Mouse (Mus musculus) frontal cortex, postnatal 10 days (tissue): ENCODE data around the gene Gm10775.
A peak's percentile ranks its signal among the peaks of the same experiment; 100 is the strongest.

Experiments used
- DNase-seq, 2 experiments: peaks; one replicate each; pipeline ENCODE4 v3.0.0; 2022; ENCODE audit warnings: low spot score in 2 of 2, mixed read lengths in 1 of 2

Gene Gm10775

DNA sequence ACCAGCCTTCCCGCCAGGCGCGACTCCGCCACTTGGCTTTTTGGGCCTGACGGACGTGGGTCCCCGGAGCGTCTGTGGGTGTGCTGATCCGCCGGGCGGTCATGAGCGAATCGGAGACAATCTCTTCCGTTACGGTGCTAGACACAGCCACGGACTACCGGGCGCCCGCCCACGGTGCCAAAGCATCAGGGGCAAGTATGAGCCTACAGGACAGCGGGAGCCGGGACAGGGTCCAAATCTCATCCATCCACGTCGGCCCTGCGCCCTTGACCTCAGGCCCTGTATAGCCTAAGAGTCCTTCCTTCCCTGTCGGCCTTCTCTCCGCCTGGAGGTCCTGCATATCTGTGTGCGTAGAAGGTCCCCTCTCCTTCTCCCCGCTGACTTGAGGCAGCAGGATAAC is at the start of gene Gm10775:
Gm10775 (plus strand) TSS at position 301 of the 400 bp plus-strand sequence.
- DNase-seq, result peak in 1 of 2 experiments; percentile 28

DNA sequence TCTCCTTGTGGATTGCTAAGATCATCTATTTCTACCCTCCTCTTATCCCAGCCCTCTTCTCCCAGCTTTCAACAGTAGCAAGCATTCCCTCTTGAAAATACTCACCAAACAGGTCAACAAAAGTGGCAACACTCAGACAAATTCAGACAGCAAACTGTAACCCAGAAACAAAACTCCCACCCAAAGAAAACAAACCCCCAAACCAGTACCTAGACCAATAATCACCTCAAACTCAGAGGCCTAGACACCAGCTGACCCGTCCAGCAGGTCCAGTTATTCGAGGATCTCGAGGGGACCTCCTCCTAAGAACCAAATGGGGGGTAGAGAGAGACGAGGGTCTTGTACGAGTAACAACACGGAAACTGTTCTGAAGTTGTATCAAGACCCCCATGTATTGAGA is 33.4 kb upstream of the Gm10775 start:
- no peak for DNase-seq

DNA sequence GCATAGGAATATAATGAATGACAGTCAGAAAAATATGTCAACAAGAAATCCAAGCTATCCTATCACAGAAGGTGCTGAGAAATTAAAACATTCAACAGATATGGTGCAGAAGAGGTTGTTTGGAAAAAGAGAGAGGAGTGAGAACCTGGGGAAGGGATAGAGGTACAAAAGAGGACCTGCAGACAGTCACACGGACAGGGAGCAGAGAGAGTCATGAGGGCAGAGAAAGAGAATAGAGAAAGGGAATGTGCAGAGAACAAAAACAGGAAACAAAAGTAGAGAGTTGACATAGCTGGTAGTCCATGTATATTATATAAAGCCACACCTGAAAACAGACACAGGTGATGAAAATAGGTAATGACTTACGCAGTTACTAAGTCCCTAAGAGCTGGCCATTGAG is 32.7 kb upstream of the Gm10775 start:
- DNase-seq, result no peak

DNA sequence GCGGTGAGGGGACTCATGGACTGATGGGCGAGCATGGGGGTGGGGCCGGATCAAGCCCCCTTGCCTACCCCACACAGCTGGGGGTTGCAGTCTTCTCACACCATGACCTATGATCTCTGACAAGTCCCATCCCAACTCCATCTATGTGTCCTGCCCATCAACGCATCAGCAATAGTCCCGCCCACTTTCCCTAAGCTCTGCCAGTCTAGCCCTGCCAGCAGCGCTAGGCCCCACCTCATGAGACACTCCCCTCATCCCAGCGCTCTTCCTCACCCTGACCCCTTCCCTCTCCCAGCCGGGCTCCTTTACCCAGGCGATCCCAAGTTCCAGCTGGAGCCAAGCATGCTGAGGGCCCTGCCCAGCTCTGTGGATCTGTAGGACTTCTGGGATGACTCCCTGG is 22.1 kb upstream of the Gm10775 start:
- DNase-seq, result no peak

DNA sequence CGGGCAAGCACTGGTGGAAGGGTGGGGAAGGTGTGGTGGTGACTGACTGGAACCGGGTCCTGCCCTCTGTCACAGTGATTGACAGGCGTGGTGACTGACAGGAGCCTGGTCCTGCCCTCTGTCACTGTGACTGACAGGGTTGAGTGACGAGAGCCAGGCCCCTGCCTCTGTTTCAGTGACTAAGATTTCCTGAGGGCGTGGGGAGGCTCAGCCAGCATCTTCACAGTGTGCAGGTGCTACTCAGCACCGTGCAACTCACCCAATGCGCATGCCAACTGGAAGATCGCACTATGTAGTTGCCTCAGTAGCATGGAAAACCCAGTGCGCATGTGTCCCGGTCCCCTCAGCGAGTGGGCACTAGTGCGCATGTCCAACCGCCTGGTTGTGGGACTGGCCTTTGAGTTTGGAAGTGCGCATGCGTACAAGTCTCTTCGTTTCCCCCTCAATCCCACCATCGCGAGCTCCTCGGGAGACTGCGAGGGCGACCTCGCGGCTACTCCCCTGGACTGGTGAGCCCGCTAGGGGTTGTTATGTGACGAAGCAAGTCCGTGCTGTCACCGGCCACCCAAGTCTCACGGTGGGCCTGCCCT is 18.7 kb upstream of the Gm10775 start:
- DNase-seq, result peak; percentile 97 to 98

DNA sequence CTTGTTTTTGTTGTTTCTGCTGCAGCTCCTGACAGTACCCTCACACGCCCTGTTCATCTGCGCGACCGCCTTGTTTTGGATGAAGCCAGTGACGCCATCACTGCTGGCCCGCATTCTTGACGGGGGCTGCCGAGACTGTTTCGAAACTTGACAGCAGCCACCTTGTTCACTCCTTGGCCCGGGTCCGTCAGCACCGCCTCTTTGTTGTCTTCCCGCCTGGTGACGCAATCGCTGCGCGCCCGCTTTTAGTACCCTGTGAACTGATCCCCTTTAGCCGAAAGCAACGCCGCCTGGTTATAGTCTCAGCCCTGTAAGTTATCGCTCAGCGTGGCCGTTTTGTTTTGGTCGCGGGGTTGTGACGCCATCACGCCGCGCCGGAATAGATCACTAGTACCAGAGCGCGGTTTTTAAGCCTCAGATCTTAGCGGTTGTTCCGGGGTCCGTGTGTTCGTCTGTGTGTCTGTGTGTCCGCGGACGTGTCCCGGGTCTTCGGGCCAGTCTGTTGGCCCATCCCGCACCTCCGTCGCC is 18.2 kb upstream of the Gm10775 start:
- DNase-seq, result peak; percentile 93 to 94

DNA sequence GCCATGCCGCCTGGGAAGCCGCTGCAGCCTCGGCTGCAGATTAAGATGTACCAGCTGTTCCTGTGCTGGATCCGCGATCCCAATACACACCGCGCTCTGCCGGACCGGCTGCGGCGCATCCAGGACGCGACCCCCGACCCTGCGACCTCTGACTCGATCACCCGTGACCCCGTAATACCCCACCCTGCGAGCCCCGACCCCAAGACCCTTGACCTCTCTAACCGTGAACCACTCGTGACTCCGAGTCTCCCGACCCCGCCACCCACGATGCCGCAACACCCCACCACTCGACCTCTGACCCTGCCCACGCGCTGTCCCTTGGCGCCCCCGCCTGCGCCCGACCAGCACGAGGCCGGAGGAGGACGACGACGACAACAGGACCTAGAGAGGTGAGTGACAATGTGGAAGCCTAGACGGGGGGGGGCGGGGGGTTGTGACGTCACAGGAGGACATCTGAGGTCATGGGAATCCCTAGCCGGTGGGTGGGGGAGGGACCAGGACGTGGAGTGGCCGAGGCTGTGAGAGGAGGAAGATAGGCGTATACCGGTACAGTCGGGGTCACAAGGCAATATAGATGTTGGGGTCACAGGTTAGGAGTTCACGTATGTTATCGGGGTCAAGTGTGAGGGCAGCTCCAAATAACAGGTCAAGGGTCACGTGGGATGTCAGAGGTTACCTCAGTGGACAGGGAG is 17.6 kb upstream of the Gm10775 start:
- peak in 1 of 2 experiments; percentile 65 for DNase-seq

DNA sequence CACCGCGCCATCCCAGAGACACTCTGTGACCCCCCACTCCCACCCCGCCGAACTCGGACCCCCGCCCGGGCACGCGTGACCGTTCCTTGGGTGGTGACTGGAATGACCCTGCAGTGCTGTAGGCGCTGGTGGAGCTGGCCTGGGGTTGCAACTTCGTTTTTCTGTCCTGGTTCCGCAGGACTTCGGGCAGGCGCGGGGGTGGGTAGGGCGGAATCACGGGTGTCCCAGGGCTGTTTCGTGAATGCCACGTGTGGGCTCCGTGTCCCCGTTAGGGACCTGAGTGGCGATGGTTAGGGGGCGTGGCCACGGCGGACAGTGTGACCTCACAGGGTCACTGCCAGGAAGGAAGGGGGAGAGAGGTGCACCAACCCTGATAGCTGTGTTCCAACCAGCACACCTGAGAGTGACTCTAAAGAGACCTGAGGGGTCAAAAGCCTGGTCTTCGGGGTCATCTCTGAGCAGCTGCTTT is 17.0 kb upstream of the Gm10775 start:
- DNase-seq, result peak in 1 of 2 experiments; percentile 39

DNA sequence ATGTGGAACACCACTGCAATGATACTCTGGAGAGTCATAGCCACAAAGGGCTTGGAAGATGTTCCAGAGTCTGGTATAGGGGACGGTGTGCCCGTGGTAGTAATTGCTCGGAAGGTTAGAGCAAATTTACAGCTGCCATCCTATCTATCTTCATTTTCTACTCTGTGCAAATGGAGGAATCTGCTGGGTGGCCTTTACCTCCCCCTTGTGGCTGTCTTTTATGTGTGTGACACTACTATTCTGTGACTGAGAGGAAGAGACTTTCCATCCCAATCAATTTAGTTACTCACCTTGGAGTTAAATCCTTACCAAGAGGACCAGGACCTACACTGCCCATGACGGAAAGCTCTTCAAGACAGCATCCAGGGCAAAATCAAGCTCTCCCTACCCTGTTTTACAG is 16.1 kb upstream of the Gm10775 start:
- DNase-seq, result no peak

DNA sequence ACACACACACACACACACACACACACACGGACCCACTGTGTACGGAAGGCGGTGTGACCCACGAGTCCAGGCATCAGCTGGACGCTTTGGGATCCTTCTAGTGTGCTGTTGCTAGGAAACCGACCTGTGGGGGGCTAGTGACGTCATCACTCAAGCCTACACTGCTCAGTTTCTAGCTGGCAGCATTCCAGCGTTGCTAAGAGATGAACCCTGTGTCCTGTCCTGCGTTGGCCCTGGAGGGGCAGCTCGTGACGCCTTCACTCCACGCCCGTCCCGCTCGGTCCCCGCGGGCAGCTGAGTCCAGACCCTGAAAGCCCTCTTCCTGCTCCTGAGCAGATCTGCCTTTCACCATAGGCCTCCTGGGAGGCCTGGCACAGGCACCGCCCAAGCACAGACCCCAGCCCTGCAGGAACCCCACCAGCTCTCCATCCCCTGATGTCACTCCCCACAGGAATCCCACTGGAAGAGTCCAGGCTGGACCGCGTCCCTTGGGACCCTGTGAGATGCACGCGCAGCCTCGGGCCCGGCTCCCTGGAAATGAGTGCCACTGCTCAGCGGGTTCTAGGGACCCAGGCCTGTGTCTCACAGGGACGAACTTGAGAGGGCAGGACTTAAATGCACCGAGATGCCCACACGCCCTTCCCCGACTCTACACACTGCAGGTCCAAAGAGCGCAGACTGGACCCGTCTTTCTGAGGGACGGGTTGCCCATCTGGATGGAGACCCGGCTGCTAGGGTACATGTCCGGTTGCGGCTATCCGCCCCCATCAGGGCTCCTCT is 974 bp upstream of the Gm10775 start:
- DNase-seq, result peak; percentile 81 to 87

DNA sequence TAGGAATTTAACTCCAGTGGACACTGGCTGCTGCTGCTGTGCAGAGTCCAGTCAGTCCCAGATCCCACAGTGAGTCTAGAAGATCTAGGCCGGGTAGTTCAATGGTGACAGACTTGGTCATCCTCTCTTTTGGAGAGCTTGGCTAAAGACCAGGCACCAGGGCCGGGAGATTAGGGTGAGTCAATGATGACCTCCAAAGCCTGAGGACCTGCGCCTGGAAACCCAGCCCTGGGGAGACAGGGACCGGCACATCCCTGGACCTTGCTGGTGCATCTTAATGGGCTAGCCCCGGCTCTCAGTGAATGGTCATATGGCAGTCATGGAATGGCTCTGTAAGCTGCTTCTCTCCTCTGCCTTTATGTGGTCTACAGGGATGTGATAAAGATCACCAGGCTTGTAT is 2.7 kb downstream of the Gm10775 start:
- no peak for DNase-seq

DNA sequence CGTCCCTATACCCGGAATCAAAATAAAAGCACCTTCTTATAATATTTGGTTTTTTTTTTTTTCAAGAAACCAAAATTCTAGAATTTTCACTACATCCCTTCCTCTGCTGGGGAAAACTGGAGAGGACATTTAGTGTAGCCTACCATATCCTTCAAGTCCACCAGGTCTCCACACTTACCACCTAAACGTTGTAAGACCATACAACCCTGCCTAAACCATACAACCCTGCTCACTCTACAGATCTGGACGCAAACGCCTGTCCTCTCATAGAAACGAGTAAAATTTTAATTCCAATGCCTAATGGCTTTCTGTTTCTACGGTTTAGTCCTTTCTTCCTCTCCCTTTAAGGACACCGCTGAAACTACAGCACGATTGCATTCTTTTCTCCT is 18.6 kb downstream of the Gm10775 start:
- DNase-seq, result no peak

DNA sequence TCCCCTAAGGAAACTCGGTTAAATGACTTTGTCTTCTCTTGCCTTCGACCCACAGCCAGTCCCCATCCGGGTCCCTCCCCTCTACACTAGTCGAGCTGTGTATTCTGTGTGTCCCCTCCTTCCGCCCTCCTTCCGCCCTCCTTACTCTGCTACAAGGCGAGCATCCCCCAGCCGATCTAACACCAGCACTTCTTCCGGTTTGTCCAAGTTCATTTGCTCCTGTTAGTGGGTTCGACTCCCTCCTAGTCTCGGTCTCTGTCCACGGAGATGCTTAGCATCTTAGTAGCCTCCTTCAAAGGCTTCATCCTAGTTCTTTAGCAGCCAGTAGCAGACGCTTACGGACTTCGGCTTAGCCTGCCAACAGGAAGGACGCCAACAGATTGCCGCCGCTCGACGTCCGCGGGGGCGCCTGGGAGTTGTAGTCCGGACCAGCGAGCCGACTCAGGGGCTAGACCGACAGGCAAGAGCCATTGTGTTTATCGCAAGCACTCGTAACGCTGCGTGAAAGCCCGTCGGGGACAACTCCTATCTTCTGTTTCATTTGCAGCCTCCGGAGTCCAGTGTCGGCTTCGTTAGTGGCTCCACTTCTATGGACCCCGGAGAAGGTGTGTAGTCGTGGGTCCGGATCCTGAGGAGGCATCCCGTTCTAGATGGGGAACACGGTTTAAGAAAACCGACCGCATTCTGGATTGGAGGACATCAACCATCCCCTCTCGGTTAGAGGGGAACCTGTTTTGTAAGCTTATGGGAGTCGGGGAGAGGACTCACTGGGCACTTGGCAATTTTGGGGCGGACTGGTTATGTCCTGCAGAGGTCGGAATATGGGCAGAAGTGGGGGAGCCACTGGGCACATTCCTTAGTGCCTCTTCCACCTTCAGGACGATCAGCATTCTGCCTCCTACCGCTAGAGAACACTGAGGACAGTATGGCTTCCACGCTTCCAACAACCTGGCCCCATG is 19.3 kb downstream of the Gm10775 start, which contains the start of gene Zfp369:
Zfp369 (plus strand) TSS at position 432 of the 959 bp plus-strand sequence.
- DNase-seq, result peak; percentile 91 to 93

DNA sequence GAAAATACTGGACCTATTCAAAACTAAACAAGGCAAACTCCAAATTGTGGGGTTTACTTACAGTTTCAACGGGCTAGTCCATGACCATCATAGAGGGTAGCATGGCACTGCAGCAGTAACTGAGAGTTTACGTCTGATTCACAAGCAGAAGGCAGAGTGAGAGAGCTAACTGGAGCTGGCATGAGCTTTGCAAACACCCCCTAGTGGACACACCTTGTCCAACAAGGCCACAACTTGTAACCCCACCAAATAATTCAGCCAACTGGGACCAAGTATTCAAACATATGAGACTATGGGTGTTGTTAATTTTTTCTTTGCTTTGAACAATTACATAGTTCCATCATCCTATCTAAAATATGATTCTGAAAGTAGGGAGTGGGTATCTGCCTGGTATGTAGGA is 27.4 kb downstream of the Gm10775 start:
- no peak for DNase-seq

DNA sequence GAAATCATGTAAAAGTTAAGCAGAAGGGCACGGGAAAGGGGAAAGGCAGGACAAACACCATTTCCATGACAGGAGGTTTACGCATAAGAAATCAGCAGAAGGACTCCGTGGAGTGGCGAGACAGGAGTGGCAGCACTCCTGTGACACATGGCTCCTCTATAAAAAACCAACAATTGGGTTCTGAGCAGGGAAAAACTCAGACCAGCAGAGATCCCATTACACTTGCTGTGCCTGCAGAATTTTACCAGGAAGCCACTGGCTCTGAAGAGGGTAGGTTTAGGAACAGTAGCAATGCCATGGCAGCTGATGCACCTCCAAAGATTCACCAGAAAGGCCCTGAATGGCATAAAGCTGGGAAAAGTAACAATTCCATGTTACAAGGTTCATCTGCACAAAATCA is 37.0 kb downstream of the Gm10775 start:
- DNase-seq, result no peak
